Mouse (Mus musculus): ENCODE measurements around the gene Abcb1a. TPM values are rescaled to one million over a fixed set of nuclear protein-coding genes. Genes with fewer than 3 reads are reported as not detected.

Gene Abcb1a
- polyA plus RNA-seq, 1 experiment = 8.4 TPM

GRCm38 (mm10) chr5:8669606-8670005 is 9.7 kb downstream of the Abcb1a start:
- Histone ChIP-seq H3K4me1 (ENCODE audit: control insufficient read depth, insufficient read depth, low read length) (no peaks in the 10 kb centered on the region), H3K36me3 (ENCODE audit: control insufficient read depth, insufficient read depth, low read length, poor library complexity, severe bottlenecking) (no peaks in the 10 kb centered on the region), H3K27me3 (ENCODE audit: control insufficient read depth, insufficient read depth, low read length, poor library complexity, severe bottlenecking) (no peaks in the 10 kb centered on the region), H3K9ac (ENCODE audit: low read depth, poor library complexity, severe bottlenecking) (no peak overlapping the region), H3K27ac (ENCODE audit: insufficient read depth, low read length) (no peak overlapping the region), H3K4me3 (ENCODE audit: low read depth, low read length) (no peak overlapping the region), H3K9me3 (replicated peaks; ENCODE audit: control insufficient read depth, insufficient read depth, low read length, poor library complexity, severe bottlenecking) (no peaks in the 10 kb centered on the region)
- TF ChIP-seq CTCF (IDR thresholded peaks at IDR 0.05; ENCODE audit: low read depth, low read length) (no peak), EP300 (IDR thresholded peaks at IDR 0.05; ENCODE audit: insufficient read depth, low read depth, low read length) (no peak), POLR2A (IDR thresholded peaks at IDR 0.05; ENCODE audit: insufficient read depth, low read length) (no peak)

DNA sequence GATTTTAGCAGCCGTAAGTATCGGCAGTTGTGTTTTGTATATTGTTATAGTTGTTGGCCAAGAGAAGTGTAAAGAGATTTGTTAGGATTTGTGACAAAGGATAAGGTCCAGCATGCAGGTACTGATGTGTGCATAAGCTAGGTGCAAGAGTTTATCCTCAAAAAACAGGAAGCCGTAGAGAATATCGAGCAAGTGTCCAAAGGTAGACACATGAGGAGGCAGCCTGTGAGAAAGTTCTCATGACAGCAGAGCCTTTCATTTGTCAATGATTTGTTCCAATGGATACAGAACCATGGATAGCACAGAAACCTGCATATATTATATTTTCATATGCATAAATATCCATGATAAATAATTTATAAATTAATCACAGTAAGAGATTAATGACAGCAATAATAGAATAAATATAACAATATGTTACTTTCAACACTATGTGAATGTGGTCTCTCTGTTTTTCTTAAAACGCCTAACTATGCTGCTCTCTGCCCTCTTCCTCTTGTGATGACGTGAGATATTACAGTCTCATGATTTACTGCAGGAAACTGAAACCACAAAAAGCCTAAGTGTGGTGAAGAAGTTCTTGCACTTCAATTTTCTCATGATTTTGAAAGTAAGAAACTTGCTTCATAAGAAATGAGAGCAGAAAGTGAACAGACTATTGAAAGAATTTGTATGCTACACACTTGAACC is 15.5 kb downstream of the Abcb1a start:
- Histone ChIP-seq H3K9me3 (replicated peaks; ENCODE audit: control insufficient read depth, insufficient read depth, low read length, poor library complexity, severe bottlenecking) (no peaks in the 10 kb centered on the region), H3K27me3 (ENCODE audit: control insufficient read depth, insufficient read depth, low read length, poor library complexity, severe bottlenecking) (no peaks in the 10 kb centered on the region), H3K36me3 (ENCODE audit: control insufficient read depth, insufficient read depth, low read length, poor library complexity, severe bottlenecking) (no peaks in the 10 kb centered on the region), H3K4me1 (ENCODE audit: control insufficient read depth, insufficient read depth, low read length) (no peaks in the 10 kb centered on the region), H3K27ac (ENCODE audit: insufficient read depth, low read length) (no peak overlapping the region), H3K4me3 (ENCODE audit: low read depth, low read length) (no peak overlapping the region), H3K9ac (ENCODE audit: low read depth, poor library complexity, severe bottlenecking) (no peak overlapping the region)
- TF ChIP-seq POLR2A (IDR thresholded peaks at IDR 0.05; ENCODE audit: insufficient read depth, low read length) (no peak), CTCF (IDR thresholded peaks at IDR 0.05; ENCODE audit: low read depth, low read length) (no peak), EP300 (IDR thresholded peaks at IDR 0.05; ENCODE audit: insufficient read depth, low read depth, low read length) (no peak)

- TF ChIP-seq CTCF (IDR thresholded peaks at IDR 0.05; ENCODE audit: low read depth, low read length) (no peak), POLR2A (IDR thresholded peaks at IDR 0.05; ENCODE audit: insufficient read depth, low read length) (no peak), EP300 (IDR thresholded peaks at IDR 0.05; ENCODE audit: insufficient read depth, low read depth, low read length) (no peak)
- no peak overlapping the region for H3K4me3 ChIP-seq (ENCODE audit: low read depth, low read length)
- no peaks in the 10 kb centered on the region for H3K9me3 ChIP-seq (replicated peaks; ENCODE audit: control insufficient read depth, insufficient read depth, low read length, poor library complexity, severe bottlenecking)
- H3K9ac ChIP-seq (ENCODE audit: low read depth, poor library complexity, severe bottlenecking) = no peak overlapping the region
- no peak overlapping the region for H3K27ac ChIP-seq (ENCODE audit: insufficient read depth, low read length)
- H3K4me1 ChIP-seq (ENCODE audit: control insufficient read depth, insufficient read depth, low read length) = no peaks in the 10 kb centered on the region
- no peaks in the 10 kb centered on the region for H3K27me3 ChIP-seq (ENCODE audit: control insufficient read depth, insufficient read depth, low read length, poor library complexity, severe bottlenecking)
- H3K36me3 ChIP-seq (ENCODE audit: control insufficient read depth, insufficient read depth, low read length, poor library complexity, severe bottlenecking) = no peaks in the 10 kb centered on the region
These were observed 16.0 kb downstream of the Abcb1a start for GRCm38 (mm10) chr5:8675952-8676262.

DNA sequence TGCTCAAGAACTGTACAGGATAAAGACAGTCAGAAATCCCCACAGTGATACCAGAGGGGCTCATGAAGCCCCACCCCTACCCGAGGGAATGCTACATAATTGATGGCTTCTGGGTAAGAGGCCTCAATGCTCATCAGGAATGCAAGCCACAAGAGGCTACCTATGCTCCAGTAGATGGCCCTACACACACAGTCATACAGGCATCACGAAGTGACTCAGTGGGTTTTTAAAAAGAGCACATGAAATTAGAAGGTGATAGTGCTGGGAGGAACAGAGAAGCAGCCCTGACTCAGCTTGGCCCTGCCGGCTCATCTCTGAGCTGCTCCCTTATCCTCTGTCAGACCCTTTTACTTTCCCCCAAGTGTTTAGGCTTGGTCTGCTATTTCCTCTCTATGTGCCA is 21.3 kb downstream of the Abcb1a start:
- Histone ChIP-seq H3K4me3 (ENCODE audit: low read depth, low read length) (no peak overlapping the region), H3K27me3 (ENCODE audit: control insufficient read depth, insufficient read depth, low read length, poor library complexity, severe bottlenecking) (no peaks in the 10 kb centered on the region), H3K27ac (ENCODE audit: insufficient read depth, low read length) (no peak overlapping the region), H3K4me1 (ENCODE audit: control insufficient read depth, insufficient read depth, low read length) (no peaks in the 10 kb centered on the region), H3K9me3 (replicated peaks; ENCODE audit: control insufficient read depth, insufficient read depth, low read length, poor library complexity, severe bottlenecking) (no peaks in the 10 kb centered on the region), H3K9ac (ENCODE audit: low read depth, poor library complexity, severe bottlenecking) (no peak overlapping the region), H3K36me3 (ENCODE audit: control insufficient read depth, insufficient read depth, low read length, poor library complexity, severe bottlenecking) (no peaks in the 10 kb centered on the region)
- no peak for TF ChIP-seq EP300 (IDR thresholded peaks at IDR 0.05; ENCODE audit: insufficient read depth, low read depth, low read length)
- no peak for TF ChIP-seq POLR2A (IDR thresholded peaks at IDR 0.05; ENCODE audit: insufficient read depth, low read length)
- TF ChIP-seq CTCF (IDR thresholded peaks at IDR 0.05; ENCODE audit: low read depth, low read length) = no peak

DNA sequence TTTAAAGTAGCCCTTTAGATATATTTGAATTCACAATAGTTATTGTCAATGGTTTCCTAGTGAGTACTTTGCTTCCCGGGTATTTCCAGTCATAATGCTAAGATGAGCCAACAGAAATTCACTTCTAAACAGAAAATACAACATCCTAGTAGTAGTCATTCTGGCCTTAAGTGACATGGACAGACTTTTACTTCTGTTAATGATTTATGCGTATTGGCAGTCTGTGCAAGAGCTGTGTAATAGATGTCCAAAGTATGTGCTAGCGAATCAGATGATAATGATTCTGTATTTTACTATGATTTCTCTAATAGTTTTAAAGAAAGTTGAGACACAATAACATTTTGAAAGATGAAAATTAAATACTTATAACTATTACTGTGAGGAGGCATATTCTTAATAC is 23.8 kb downstream of the Abcb1a start:
- Histone ChIP-seq H3K36me3 (ENCODE audit: control insufficient read depth, insufficient read depth, low read length, poor library complexity, severe bottlenecking) (no peaks in the 10 kb centered on the region), H3K4me3 (ENCODE audit: low read depth, low read length) (no peak overlapping the region), H3K9me3 (replicated peaks; ENCODE audit: control insufficient read depth, insufficient read depth, low read length, poor library complexity, severe bottlenecking) (no peaks in the 10 kb centered on the region), H3K9ac (ENCODE audit: low read depth, poor library complexity, severe bottlenecking) (no peak overlapping the region), H3K4me1 (ENCODE audit: control insufficient read depth, insufficient read depth, low read length) (no peaks in the 10 kb centered on the region), H3K27me3 (ENCODE audit: control insufficient read depth, insufficient read depth, low read length, poor library complexity, severe bottlenecking) (no peaks in the 10 kb centered on the region), H3K27ac (ENCODE audit: insufficient read depth, low read length) (no peak overlapping the region)
- TF ChIP-seq CTCF (IDR thresholded peaks at IDR 0.05; ENCODE audit: low read depth, low read length) = no peak

DNA sequence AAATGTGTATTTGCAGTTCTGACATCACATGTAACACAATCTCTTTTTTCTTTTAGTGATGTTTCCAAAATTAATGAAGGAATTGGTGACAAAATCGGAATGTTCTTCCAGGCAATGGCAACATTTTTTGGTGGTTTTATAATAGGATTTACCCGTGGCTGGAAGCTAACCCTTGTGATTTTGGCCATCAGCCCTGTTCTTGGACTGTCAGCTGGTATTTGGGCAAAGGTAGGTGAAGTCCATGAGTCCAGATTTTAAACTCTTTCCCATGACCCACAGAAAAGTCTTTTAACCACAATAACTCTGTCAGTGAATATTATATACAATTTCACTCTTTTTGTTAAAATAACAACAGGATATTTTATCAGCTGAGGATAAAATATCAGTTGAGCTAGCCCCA is 26.2 kb downstream of the Abcb1a start:
- H3K4me1 ChIP-seq (ENCODE audit: control insufficient read depth, insufficient read depth, low read length) = no peaks in the 10 kb centered on the region
- no peak for TF ChIP-seq EP300 (IDR thresholded peaks at IDR 0.05; ENCODE audit: insufficient read depth, low read depth, low read length)
- TF ChIP-seq POLR2A (IDR thresholded peaks at IDR 0.05; ENCODE audit: insufficient read depth, low read length) = no peak
- TF ChIP-seq CTCF (IDR thresholded peaks at IDR 0.05; ENCODE audit: low read depth, low read length) = no peak
- no peak overlapping the region for H3K27ac ChIP-seq (ENCODE audit: insufficient read depth, low read length)

More for the DNA sequence above, 26.2 kb downstream of the Abcb1a start:
- Histone ChIP-seq H3K9me3 (replicated peaks; ENCODE audit: control insufficient read depth, insufficient read depth, low read length, poor library complexity, severe bottlenecking) (no peaks in the 10 kb centered on the region), H3K4me3 (ENCODE audit: low read depth, low read length) (no peak overlapping the region), H3K36me3 (ENCODE audit: control insufficient read depth, insufficient read depth, low read length, poor library complexity, severe bottlenecking) (no peaks in the 10 kb centered on the region), H3K27me3 (ENCODE audit: control insufficient read depth, insufficient read depth, low read length, poor library complexity, severe bottlenecking) (no peaks in the 10 kb centered on the region), H3K9ac (ENCODE audit: low read depth, poor library complexity, severe bottlenecking) (no peak overlapping the region)
